Mouse (Mus musculus): Measurements from ENCODE around the gene Cfap99. TPM values are rescaled to one million over a fixed set of nuclear protein-coding genes. Genes with fewer than 3 reads are reported as not detected.

The Cfap99 gene
- polyA plus RNA-seq, 1 experiment from 2014 or later: not detected

DNA sequence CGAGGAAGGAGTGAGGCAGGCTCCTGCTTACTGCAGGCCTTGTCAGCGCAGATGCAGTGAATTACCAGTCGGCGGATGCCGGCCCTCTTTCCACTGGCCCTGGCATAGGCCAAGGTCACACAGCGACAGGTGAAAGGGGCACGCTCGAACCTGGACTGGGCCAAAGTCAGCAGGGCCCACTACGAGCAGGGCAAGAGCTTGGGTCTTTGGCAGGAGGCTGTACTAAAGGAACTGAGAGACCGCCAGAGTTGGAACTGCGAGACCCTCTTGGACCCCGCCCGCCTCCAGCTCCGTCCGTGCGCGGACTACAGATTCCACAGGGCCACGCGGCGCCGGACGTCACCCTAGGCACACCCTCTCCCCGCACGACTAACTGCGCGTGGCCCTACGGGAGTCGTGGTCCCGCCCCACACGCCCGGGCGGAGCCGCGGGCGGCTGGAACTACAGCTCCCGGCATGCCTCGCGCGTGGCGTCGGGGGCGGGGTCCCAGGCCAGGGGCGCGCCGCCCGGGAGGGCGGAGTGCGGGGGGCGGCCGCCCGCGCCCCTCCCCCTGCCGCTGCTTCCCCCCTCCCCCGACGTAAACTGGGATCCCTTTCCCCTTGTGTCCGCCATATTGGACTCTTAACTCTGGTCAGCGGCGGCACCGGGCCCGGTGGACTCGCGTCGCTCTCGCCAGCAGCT lies 81.1 kb downstream of the Cfap99 start, which contains the start of gene Fam193a:
TSS of gene Fam193a (plus strand) at position 593 of the 681 bp plus-strand sequence.
- H3K4me2 ChIP-seq (replicated peaks; ENCODE audit: low read depth): peak within 1 kb of the TSS; percentile 89
- WGBS: under 1% methylated on average over 62 of the region's 64 CpGs
- H3K4me1 ChIP-seq (replicated peaks; ENCODE audit: control insufficient read depth, insufficient read depth, low read length): 0 out of 2 replicates have a peak, but pooled peaks cover 3% of the 10 kb centered on the region
- peak within 1 kb of the TSS; percentile 93 for H3K9ac ChIP-seq (ENCODE audit: low read depth, low read length)
- H3K36me3 ChIP-seq (ENCODE audit: control insufficient read depth, insufficient read depth): no peaks in the 10 kb centered on the region
- H3K4me3 ChIP-seq (ENCODE audit: low read depth, low read length): peak within 1 kb of the TSS; percentile 92
- peak within 1 kb of the TSS; percentile 76 for H3K27ac ChIP-seq (ENCODE audit: low read depth, low read length)
- peak; percentile 97 for ATAC-seq
- H3K27me3 ChIP-seq (replicated peaks; ENCODE audit: control insufficient read depth, insufficient read depth, low read length): no peaks in the 10 kb centered on the region
- H3K9me3 ChIP-seq (ENCODE audit: control insufficient read depth): no peaks in the 10 kb centered on the region
- TF ChIP-seq CTCF (IDR thresholded peaks at IDR 0.05; ENCODE audit: low read depth): no peak

DNA sequence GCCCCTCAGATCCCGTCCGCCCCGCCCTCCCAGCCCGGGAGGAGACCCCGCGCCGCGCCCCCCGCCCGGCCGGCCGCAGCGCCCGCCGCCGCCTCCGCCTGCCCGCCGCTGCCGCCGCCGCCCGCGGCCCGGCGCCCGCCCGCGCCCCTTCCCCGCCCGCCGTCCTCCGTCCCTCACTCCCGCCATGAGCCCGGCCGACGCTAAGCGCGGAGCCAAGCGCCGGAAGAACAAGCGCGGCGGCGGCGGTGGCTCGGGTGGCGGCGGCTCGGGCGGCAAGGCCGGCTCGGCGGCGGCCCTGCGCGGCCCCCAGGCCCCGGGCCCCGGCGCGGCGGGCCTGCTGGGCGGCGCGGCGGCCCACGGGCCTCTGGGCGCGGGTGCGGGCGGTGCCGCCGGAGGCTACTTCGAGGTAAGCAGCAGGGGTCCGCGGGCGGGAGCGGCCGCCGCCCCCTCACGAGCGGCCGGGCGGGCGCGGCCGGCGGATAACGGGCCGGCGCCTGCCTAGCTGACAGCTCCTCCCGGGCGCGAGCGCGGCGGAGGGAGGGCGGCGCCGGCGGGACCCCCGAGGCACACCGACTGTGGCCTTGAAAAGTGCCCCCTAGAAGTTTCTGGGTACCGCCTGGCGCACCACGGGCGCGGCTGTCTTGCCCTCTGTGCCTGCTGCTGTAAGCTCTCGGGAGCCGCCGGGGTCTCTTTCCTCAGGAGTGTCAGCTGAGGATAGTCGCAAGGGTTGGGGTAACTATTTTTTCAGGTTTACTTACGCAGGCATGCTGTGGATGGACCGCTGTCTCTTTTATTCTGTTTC lies 81.8 kb downstream of the Cfap99 start:
- Histone ChIP-seq H3K4me2 (replicated peaks; ENCODE audit: low read depth) (peak overlapping the region; percentile 89), H3K4me1 (replicated peaks; ENCODE audit: control insufficient read depth, insufficient read depth, low read length) (0 out of 2 replicates have a peak, but pooled peaks cover 3% of the 10 kb centered on the region), H3K36me3 (ENCODE audit: control insufficient read depth, insufficient read depth) (no peaks in the 10 kb centered on the region), H3K27me3 (replicated peaks; ENCODE audit: control insufficient read depth, insufficient read depth, low read length) (no peaks in the 10 kb centered on the region), H3K4me3 (ENCODE audit: low read depth, low read length) (peak overlapping the region; percentile 92), H3K9ac (ENCODE audit: low read depth, low read length) (peak overlapping the region; percentile 93), H3K27ac (ENCODE audit: low read depth, low read length) (peak overlapping the region; percentile 76), H3K9me3 (ENCODE audit: control insufficient read depth) (no peaks in the 10 kb centered on the region)
- no peak for TF ChIP-seq CTCF (IDR thresholded peaks at IDR 0.05; ENCODE audit: low read depth)
- under 1% methylated on average over 58 of the region's 114 CpGs for WGBS
- peak; percentile 23 for ATAC-seq

DNA sequence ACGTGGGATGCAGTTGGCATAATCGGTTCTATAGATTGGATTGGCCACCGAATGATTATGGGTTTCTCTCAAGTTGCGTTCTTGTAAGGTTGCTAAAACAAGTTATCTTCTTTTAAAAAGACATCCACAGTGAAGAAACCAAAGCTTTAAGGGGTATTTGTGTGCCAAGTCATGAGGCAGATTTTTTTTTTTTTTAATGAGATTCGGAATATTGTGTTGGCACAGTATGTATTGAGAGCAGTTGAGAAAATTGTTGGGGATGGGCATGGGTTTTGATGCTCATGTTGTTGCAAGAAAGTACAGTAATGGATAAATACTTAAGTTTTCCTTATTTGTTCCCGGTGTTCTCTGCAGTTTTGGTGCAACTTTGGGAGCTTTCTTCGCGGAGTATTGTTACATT lies 82.4 kb downstream of the Cfap99 start:
- WGBS: 23% methylated on average over 8 of the region's 8 CpGs
- Histone ChIP-seq H3K4me3 (ENCODE audit: low read depth, low read length) (peak overlapping the region; percentile 92), H3K4me2 (replicated peaks; ENCODE audit: low read depth) (peak overlapping the region; percentile 89), H3K27me3 (replicated peaks; ENCODE audit: control insufficient read depth, insufficient read depth, low read length) (no peaks in the 10 kb centered on the region), H3K36me3 (ENCODE audit: control insufficient read depth, insufficient read depth) (no peaks in the 10 kb centered on the region), H3K9ac (ENCODE audit: low read depth, low read length) (peak overlapping the region; percentile 93), H3K9me3 (ENCODE audit: control insufficient read depth) (no peaks in the 10 kb centered on the region), H3K27ac (ENCODE audit: low read depth, low read length) (no peak overlapping the region), H3K4me1 (replicated peaks; ENCODE audit: control insufficient read depth, insufficient read depth, low read length) (0 out of 2 replicates have a peak, but pooled peaks cover 3% of the 10 kb centered on the region)
- TF ChIP-seq CTCF (IDR thresholded peaks at IDR 0.05; ENCODE audit: low read depth): no peak
- no peak for ATAC-seq

DNA sequence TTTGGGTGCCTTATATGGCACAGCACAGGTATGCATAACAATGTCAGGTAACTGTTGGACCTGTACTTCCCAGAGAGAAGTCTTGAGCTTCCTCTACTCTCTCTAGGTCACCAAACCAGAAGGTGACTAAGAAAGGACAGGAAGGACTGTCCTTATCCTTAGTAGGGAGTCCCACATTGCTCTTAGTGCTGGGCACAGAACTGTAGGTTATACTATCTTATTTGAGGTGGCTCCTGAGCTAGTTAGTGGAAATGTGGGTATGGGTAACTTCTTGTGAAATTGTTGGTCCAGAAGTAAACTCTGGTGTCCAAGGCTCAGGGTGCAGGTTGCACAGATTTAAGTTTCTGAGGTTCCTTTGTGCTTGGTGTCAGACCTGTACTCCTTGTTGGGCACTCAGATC lies 83.7 kb downstream of the Cfap99 start:
- Histone ChIP-seq H3K4me1 (replicated peaks; ENCODE audit: control insufficient read depth, insufficient read depth, low read length) (0 out of 2 replicates have a peak, but pooled peaks cover 3% of the 10 kb centered on the region), H3K27ac (ENCODE audit: low read depth, low read length) (no peak overlapping the region), H3K9ac (ENCODE audit: low read depth, low read length) (no peak overlapping the region), H3K9me3 (ENCODE audit: control insufficient read depth) (no peaks in the 10 kb centered on the region), H3K4me3 (ENCODE audit: low read depth, low read length) (no peak overlapping the region), H3K27me3 (replicated peaks; ENCODE audit: control insufficient read depth, insufficient read depth, low read length) (no peaks in the 10 kb centered on the region), H3K4me2 (replicated peaks; ENCODE audit: low read depth) (no peak overlapping the region), H3K36me3 (ENCODE audit: control insufficient read depth, insufficient read depth) (no peaks in the 10 kb centered on the region)
- ATAC-seq: no peak
- no peak for TF ChIP-seq CTCF (IDR thresholded peaks at IDR 0.05; ENCODE audit: low read depth)

DNA sequence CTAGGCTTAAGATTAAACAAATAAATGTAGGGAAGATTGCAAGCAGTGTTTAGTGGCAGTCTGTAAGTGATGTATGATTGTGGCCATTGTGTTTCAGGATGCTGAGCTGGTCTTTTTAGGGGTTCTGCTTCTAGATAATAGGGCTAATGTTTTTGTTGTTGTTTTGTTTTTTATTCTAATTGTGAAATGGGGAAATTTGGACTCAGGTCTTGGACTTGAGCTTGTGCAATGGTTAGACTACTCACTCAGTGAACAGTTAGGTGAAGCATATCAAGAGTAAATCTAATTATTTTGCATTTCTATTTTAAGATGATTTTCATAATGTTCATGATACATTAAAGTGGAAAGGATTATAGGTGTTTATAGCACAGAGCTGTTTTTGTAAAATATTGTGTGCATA lies 84.1 kb downstream of the Cfap99 start:
- TF ChIP-seq CTCF (IDR thresholded peaks at IDR 0.05; ENCODE audit: low read depth): no peak
- no peak overlapping the region for H3K9ac ChIP-seq (ENCODE audit: low read depth, low read length)
- H3K27me3 ChIP-seq (replicated peaks; ENCODE audit: control insufficient read depth, insufficient read depth, low read length): no peaks in the 10 kb centered on the region
- no peak for ATAC-seq
- H3K4me1 ChIP-seq (replicated peaks; ENCODE audit: control insufficient read depth, insufficient read depth, low read length): 0 out of 2 replicates have a peak, but pooled peaks cover 3% of the 10 kb centered on the region
- no peak overlapping the region for H3K27ac ChIP-seq (ENCODE audit: low read depth, low read length)
- H3K36me3 ChIP-seq (ENCODE audit: control insufficient read depth, insufficient read depth): no peaks in the 10 kb centered on the region
- no peak overlapping the region for H3K4me2 ChIP-seq (replicated peaks; ENCODE audit: low read depth)
- H3K4me3 ChIP-seq (ENCODE audit: low read depth, low read length): no peak overlapping the region
- H3K9me3 ChIP-seq (ENCODE audit: control insufficient read depth): no peaks in the 10 kb centered on the region

Other genes starting within 250 kb of the Cfap99 start
- gene Poln, start 119.2 kb upstream of the Cfap99 start, polyA plus RNA-seq (2015; fragmentation: Nextera tagmentation; extraction: Ambion mirVana): 0.41 TPM in 1 of 2 replicates, not detected in the other
- 9.6 and 10.1 TPM in 2 replicates for gene Haus3, start 119.1 kb upstream of the Cfap99 start, polyA plus RNA-seq (2015; fragmentation: Nextera tagmentation; extraction: Ambion mirVana)
- 14.1 and 17.7 TPM in 2 replicates for gene Mxd4, start 100.9 kb upstream of the Cfap99 start, polyA plus RNA-seq (2015; fragmentation: Nextera tagmentation; extraction: Ambion mirVana)
- gene Zfyve28, start 151 bp upstream of the Cfap99 start, polyA plus RNA-seq (2015; fragmentation: Nextera tagmentation; extraction: Ambion mirVana): 0.05 and 0.07 TPM in 2 replicates
- 62.3 and 65.0 TPM in 2 replicates for gene Rnf4, start 47.7 kb downstream of the Cfap99 start, polyA plus RNA-seq (2015; fragmentation: Nextera tagmentation; extraction: Ambion mirVana)
- gene Fam193a, start 81.3 kb downstream of the Cfap99 start, polyA plus RNA-seq (2015; fragmentation: Nextera tagmentation; extraction: Ambion mirVana): 4.3 and 5.6 TPM in 2 replicates
- gene Tnip2, start 225.4 kb downstream of the Cfap99 start, polyA plus RNA-seq (2015; fragmentation: Nextera tagmentation; extraction: Ambion mirVana): 8.9 and 10.3 TPM in 2 replicates
- gene Sh3bp2, start 237.2 kb downstream of the Cfap99 start, polyA plus RNA-seq (2015; fragmentation: Nextera tagmentation; extraction: Ambion mirVana): 3.6 and 6.1 TPM in 2 replicates